Mouse (Mus musculus): Measurements from ENCODE around the gene Polg. TPM values are rescaled to one million over a fixed set of nuclear protein-coding genes. Genes with fewer than 3 reads are reported as not detected.

Polg gene
- total RNA-seq, 2 experiments from 2014 or later = 56.1 to 60.0 TPM

GRCm38 (mm10) chr7:79465461-79466044 is 609 bp downstream of the Polg start:
- no peak for DNase-seq

- peak in 1 of 2 experiments; percentile 14 for DNase-seq
Measured at GRCm38 (mm10) chr7:79464776-79465420, 1.3 kb downstream of the Polg start.

- peak in 1 of 2 experiments; percentile 9 for DNase-seq
Measured at GRCm38 (mm10) chr7:79463376-79464077, 2.6 kb downstream of the Polg start.

GRCm38 (mm10) chr7:79461721-79462120 is 4.4 kb downstream of the Polg start:
- no peak for DNase-seq

DNA sequence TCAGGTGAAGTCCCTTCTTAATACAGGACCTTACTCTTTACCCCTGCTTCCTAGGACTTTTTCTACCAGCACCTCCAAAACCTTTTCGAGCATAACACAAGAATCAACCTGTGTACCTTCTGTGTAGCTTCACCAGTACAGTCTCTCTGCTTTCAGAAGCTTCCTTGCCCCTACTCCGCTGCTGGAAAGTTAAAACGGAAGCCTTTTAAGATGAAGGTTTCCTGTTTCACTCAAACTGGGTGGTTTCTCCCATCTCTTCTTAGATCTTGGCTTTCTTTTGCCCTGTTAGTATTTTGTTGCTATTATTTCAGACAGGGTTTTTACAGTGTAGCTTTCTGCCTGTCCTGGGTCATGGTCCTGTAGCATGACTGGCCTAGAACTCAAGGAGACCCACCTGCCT is 18.7 kb downstream of the Polg start:
- DNase-seq = no peak

GRCm38 (mm10) chr7:79447048-79447447 is 19.1 kb downstream of the Polg start:
- no peak for DNase-seq

- DNase-seq = no peak
Measured at GRCm38 (mm10) chr7:79440035-79440434, 26.1 kb downstream of the Polg start.

- no peak for DNase-seq
Measured at GRCm38 (mm10) chr7:79428243-79428642, 37.9 kb downstream of the Polg start.

- DNase-seq = no peak
Measured at GRCm38 (mm10) chr7:79425804-79426203, 40.4 kb downstream of the Polg start.

- no peak for DNase-seq
Measured at GRCm38 (mm10) chr7:79422876-79423275, 43.3 kb downstream of the Polg start.

DNA sequence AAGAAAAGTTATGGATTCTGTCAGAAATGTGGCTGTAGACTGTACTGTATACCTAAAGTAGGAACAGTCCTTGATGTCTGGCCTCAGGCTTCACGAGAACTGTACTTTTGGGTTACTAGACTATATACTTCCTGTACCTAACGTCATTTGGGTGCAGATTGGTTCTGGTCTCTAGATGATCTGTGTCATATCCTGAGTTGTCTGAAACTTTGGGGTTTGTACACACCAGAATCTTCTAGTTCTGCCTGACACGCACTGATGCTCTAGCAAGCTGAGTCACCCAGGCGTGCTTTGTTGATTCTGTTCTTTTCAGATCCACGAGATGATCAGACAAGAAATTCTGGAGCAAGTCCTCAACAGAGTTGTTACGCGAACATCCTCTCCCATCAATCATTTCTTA is 46.2 kb downstream of the Polg start:
- no peak for DNase-seq

GRCm38 (mm10) chr7:79414449-79415375 is 51.5 kb downstream of the Polg start:
- DNase-seq = no peak

DNA sequence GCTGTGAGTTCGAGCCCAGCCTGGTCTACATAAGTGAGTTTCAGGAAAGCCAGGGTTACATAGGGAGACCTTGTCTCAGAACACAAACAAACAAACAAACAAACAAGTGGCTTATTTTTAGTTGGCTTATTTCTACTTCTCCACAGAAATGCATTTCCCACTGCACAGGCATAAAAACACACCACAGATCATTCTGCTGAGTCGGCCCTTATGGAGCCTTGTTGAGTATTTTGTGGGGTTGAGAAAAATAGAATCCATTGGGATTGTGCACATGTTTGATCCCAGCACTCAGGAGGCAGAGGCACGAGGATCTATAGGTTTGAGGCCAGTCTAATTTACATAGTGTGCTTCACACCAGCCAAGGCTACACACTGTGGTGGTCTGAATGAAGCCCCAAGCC is 65.9 kb downstream of the Polg start:
- DNase-seq = no peak

- no peak for DNase-seq
Measured at GRCm38 (mm10) chr7:79398971-79399370, 67.2 kb downstream of the Polg start.

DNA sequence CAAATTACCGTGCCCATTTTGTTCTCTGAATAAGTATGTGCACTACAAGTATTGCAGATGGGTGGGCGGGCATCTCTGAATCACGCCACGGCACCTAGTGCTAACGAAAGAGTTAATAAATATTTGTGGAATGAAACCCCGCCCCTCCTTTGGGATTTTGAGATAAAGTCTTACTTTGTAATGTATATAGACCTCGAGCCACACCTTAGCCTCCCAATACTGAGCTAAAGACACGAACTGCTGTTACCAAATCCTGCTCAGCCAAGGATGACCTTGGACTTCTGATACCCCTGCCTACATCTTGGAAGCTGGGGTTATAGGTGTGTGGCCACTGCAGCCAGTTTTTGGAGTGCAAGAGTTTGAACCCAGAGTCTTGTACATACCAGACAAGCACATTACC is 67.7 kb downstream of the Polg start:
- DNase-seq = no peak

- no peak for DNase-seq
Measured at GRCm38 (mm10) chr7:79397446-79397963, 68.7 kb downstream of the Polg start.

Small RNAs within 50 kb of the gene (microRNA-seq; reads per million reads assigned to microRNA genes)
- gene Mir9-3 = 0.27 to 1.1 reads per million in 2 experiments

Other genes with a start within 250 kb of the Polg start
- gene Abhd2, start 193.2 kb downstream of the Polg start, total RNA-seq (2021) = 10 to 100 TPM; 33.0 to 36.3 TPM
- not detected for gene Rlbp1, start 79.3 kb downstream of the Polg start, total RNA-seq (2021)
- under 1 TPM; 0.32 to 0.36 TPM for gene Fanci, start 74.4 kb downstream of the Polg start, total RNA-seq (2021)
- not detected for gene Rhcg, start 151.3 kb upstream of the Polg start, total RNA-seq (2021)
- gene Ticrr, start 193.8 kb upstream of the Polg start, total RNA-seq (2021) = under 1 TPM; 0.10 TPM
- 1 to 10 TPM in 1 of 2 experiments, under 1 TPM in 1; 0.82 to 1.1 TPM for gene Kif7, start 249.4 kb upstream of the Polg start, total RNA-seq (2021)

Measured in heart, adult 18-20 months (tissue).